Mouse (Mus musculus): ENCODE measurements around the gene Hook1. TPM values are rescaled to one million over a fixed set of nuclear protein-coding genes. Genes with fewer than 3 reads are reported as not detected.
"Not testable (repeated sequence)": the region's sequence is repeated elsewhere in the genome, so short reads cannot be mapped to it uniquely, and the experiment has no call there.

Hook1 gene
- polyA plus RNA-seq, 1 experiment from 2014 or later = 11.1 TPM

DNA sequence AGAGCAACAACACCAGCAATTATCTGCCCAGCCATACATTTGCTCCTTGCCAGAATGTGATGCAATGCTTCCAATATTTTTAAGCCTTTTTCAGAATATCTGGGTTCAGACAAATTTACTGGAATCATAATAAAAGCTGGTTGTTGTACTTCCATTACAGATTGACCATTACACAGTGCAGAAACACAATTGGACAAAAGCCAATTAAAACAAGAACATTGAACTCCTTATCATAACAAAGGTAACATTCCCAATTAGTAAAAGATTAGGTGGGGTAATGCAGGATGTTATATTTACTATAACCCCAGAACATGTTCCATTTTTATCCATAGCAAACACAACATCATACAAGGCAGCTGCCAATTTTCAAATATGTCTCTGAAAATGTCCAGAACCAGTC lies 13.7 kb upstream of the Hook1 start:
- H3K27me3 ChIP-seq = no peaks in the 10 kb centered on the region
- no peak overlapping the region for H3K27ac ChIP-seq
- no peaks in the 10 kb centered on the region for H3K9me3 ChIP-seq
- no peaks in the 10 kb centered on the region for H3K36me3 ChIP-seq
- H3K9ac ChIP-seq = no peak overlapping the region
- H3K4me3 ChIP-seq = no peak overlapping the region
- no peak overlapping the region for H3K4me2 ChIP-seq
- no peaks in the 10 kb centered on the region for H3K4me1 ChIP-seq
- ATAC-seq (ENCODE audit: insufficient number of reproducible peaks, low FRiP score, low TSS enrichment, low read depth) = no peak

DNA sequence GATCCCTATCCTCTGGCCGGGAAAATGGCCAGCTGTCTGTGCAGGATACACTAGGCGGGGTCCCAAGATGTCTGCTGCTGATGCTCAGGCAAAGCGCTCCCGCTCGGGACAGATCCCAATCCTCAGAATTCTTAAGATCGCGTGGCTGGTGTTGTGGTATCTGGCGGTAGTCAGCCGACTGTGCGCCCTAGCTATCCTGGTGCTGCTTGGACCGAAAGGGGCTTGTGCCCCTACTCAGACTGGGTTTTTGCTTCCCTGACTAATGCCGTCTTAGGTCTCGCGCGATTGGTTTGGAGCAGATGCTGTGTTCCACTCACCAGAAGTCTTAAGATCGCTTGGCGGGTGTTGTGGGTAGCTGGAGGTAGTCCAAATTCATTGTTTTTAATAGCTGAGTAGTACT lies 15.2 kb downstream of the Hook1 start:
- not testable (repeated sequence) for H3K4me3 ChIP-seq; H3K36me3 ChIP-seq; H3K4me1 ChIP-seq; H3K9me3 ChIP-seq; ATAC-seq (ENCODE audit: insufficient number of reproducible peaks, low FRiP score, low TSS enrichment, low read depth); H3K4me2 ChIP-seq; H3K9ac ChIP-seq; H3K27me3 ChIP-seq; H3K27ac ChIP-seq
- 92% methylated on average over 17 of the region's 17 CpGs for WGBS

DNA sequence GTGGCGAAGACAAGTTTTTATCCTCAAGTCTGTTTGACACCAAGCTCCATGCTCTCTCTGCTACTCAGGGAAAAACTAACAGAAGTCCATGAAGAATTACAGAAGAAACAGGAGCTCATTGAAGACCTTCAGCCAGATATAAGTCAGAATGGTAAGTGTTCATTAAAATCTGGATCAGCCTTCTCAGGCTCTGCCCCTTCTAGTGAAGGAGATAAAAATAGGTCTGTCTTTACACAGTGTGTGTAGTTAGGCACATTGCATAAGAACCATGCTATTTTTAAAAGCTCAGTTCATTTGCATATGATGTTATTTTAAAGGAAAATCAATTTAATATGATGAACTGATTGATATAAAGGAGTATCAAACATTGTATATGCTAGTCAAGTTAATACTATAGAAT lies 49.8 kb downstream of the Hook1 start:
- no peak for ATAC-seq (ENCODE audit: insufficient number of reproducible peaks, low FRiP score, low TSS enrichment, low read depth)
- H3K27ac ChIP-seq = no peak overlapping the region
- peaks cover 3% of the 10 kb centered on the region; the same call in 1 of the 2 replicates for H3K36me3 ChIP-seq
- no peaks in the 10 kb centered on the region for H3K27me3 ChIP-seq
- no peaks in the 10 kb centered on the region for H3K9me3 ChIP-seq
- H3K9ac ChIP-seq = no peak overlapping the region
- no peak overlapping the region for H3K4me3 ChIP-seq
- 94% methylated on average over 1 of the region's 1 CpGs for WGBS
- H3K4me1 ChIP-seq = no peaks in the 10 kb centered on the region
- no peak overlapping the region for H3K4me2 ChIP-seq

DNA sequence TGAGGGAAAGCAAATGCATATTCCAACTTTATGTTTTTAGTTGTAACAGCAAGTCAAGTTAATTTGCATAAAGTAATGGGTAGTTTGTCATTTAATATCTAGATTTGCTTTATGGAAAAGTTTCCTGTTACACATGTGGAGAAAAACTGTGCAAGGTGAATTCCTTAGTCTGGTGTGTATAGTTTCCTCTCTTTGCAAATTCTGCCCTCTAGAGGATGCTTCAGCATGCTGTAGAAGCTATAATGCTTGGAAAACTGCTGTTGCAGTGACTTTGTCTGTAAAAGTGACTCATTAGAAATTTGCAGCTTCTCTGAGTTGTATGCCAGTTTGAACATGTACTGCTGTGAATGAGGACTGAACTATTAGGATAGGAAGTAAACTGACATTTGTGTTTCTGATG lies 55.8 kb downstream of the Hook1 start:
- ATAC-seq (ENCODE audit: insufficient number of reproducible peaks, low FRiP score, low TSS enrichment, low read depth) = no peak
- Histone ChIP-seq H3K4me1 (no peaks in the 10 kb centered on the region), H3K9me3 (no peaks in the 10 kb centered on the region), H3K4me2 (no peak overlapping the region), H3K27me3 (no peaks in the 10 kb centered on the region), H3K36me3 (no peaks in the 10 kb centered on the region), H3K27ac (no peak overlapping the region), H3K9ac (no peak overlapping the region), H3K4me3 (no peak overlapping the region)

DNA sequence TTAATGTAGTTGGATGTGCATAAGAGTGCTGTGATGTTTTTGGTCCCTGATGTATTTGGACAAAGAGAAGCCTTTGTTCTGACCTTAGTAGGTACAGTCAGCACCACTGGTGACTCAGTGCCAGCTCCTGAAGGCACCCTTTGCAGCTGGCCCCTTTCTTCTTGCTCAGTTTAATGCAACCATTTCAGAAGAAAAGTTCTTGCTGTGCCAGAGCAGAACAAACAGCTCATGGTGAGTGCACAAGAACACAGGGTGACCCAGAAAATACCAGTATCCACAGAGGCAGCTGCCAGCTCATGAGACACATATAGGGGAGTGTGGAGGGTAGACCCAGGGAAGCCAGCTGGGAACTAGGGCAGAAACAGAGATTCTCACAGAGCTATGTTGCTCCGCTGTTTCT lies 61.4 kb downstream of the Hook1 start:
- Histone ChIP-seq H3K9me3 (no peaks in the 10 kb centered on the region), H3K9ac (no peak overlapping the region), H3K27me3 (no peaks in the 10 kb centered on the region), H3K4me3 (no peak overlapping the region), H3K36me3 (no peaks in the 10 kb centered on the region), H3K4me2 (no peak overlapping the region), H3K4me1 (no peaks in the 10 kb centered on the region), H3K27ac (no peak overlapping the region)
- WGBS = 60% methylated on average over 1 of the region's 1 CpGs
- no peak for ATAC-seq (ENCODE audit: insufficient number of reproducible peaks, low FRiP score, low TSS enrichment, low read depth)

DNA sequence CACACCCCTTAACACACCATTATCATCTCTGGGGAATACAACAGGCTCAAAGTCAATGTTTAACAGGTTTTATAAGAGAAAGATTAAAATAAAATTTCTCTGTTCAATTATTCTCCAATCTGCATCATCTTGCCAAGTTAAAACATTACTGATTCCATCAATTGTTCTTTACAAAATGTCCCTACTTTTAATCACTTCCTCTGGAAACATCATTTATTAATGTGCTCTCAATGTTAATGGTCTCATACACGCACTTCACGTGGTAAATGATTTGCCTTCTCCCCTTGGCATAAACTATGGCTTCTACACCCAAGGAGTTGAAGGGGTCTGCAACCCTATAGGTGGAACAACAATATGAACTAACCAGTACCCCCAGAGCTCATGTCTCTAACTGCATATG lies 93.1 kb downstream of the Hook1 start:
- H3K9ac ChIP-seq = no peak overlapping the region
- H3K27me3 ChIP-seq = no peaks in the 10 kb centered on the region
- no peaks in the 10 kb centered on the region for H3K36me3 ChIP-seq
- no peaks in the 10 kb centered on the region for H3K4me1 ChIP-seq
- no peak for ATAC-seq (ENCODE audit: insufficient number of reproducible peaks, low FRiP score, low TSS enrichment, low read depth)
- no peak overlapping the region for H3K4me2 ChIP-seq
- no peak overlapping the region for H3K4me3 ChIP-seq
- no peaks in the 10 kb centered on the region for H3K9me3 ChIP-seq
- no peak overlapping the region for H3K27ac ChIP-seq
- WGBS = 85% methylated on average over 2 of the region's 2 CpGs

DNA sequence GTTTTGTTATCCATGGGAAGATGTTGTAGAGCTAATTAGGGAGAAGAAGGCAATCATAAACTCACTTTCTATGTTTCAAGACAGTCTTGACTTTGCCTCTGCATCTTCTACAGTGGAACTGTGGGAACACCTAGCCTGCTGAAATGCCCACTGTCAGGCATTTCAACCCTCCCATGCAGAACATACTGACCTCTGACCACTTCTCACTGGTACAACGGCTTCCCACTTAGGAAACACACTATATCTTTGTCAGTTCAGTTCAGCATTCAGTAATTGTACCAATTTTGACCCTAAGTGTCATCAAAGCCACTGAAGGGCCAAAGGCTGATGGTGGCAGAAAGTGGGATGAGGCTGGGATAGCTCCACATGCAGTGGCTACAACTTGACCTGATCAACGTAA lies 95.0 kb downstream of the Hook1 start:
- Histone ChIP-seq H3K9me3 (no peaks in the 10 kb centered on the region), H3K36me3 (no peaks in the 10 kb centered on the region), H3K27ac (no peak overlapping the region), H3K27me3 (no peaks in the 10 kb centered on the region), H3K4me1 (no peaks in the 10 kb centered on the region), H3K9ac (no peak overlapping the region), H3K4me2 (no peak overlapping the region), H3K4me3 (no peak overlapping the region)
- 80% methylated on average over 2 of the region's 2 CpGs for WGBS
- ATAC-seq (ENCODE audit: insufficient number of reproducible peaks, low FRiP score, low TSS enrichment, low read depth) = no peak

Other genes with a start within 250 kb of the Hook1 start
- not detected in 2 replicates for gene Cyp2j13, start 110.3 kb downstream of the Hook1 start, polyA plus RNA-seq (2015; fragmentation: Nextera tagmentation; extraction: Ambion mirVana)
- gene Cyp2j12, start 173.9 kb downstream of the Hook1 start, polyA plus RNA-seq (2015; fragmentation: Nextera tagmentation; extraction: Ambion mirVana) = not detected in 2 replicates

All from limb, embryonic 15.5 days (tissue).